Mouse (Mus musculus) embryonic facial prominence, embryonic 14.5 days (tissue): Measurements from ENCODE around the gene Dyrk1a. TPM values are rescaled to one million over a fixed set of nuclear protein-coding genes. Genes with fewer than 3 reads are reported as not detected.

Experiments used
- ATAC-seq: fragments of 200-750 bp; cut with Nextera tagmentation; 2 replicates; pipeline ENCODE4 v1.8.0; 2017; ENCODE audit warnings: low read depth, moderate number of reproducible peaks, moderate TSS enrichment
- DNase-seq: peaks from one replicate; pipeline ENCODE4 v3.0.0-alpha.2; 2015; ENCODE audit warnings: low spot score
- H3K27ac ChIP-seq: fragments of 300-500 bp; sonication (generic); replicated peaks from 2 replicates; pipeline ENCODE4 v1.5.1; 2014; ENCODE audit warnings: low read depth, mild to moderate bottlenecking, low read length, moderate library complexity
- H3K27me3 ChIP-seq: fragments of 300-500 bp; sonication (generic); replicated peaks from 2 replicates; pipeline ENCODE4 v1.6.1; 2014; ENCODE audit warnings: low read length; ENCODE audit not compliant: control insufficient read depth, insufficient read depth
- H3K36me3 ChIP-seq: fragments of 300-500 bp; sonication (generic); 2 replicates; pipeline ENCODE4 v1.6.1; 2014; ENCODE audit warnings: low read length, mixed read lengths; ENCODE audit not compliant: control insufficient read depth, insufficient read depth
- H3K4me1 ChIP-seq: fragments of 300-500 bp; sonication (generic); 2 replicates; pipeline ENCODE4 v1.6.1; 2014; ENCODE audit warnings: antibody characterized with exemption, low read length; ENCODE audit not compliant: control insufficient read depth, insufficient read depth
- H3K4me2 ChIP-seq: fragments of 300-500 bp; sonication (generic); 2 replicates; pipeline ENCODE4 v1.6.1; 2014; ENCODE audit warnings: low read depth, mild to moderate bottlenecking, low read length, moderate library complexity, mixed read lengths
- H3K4me3 ChIP-seq: fragments of 300-500 bp; sonication (generic); 2 replicates; pipeline ENCODE4 v1.5.1; 2014; ENCODE audit warnings: low read depth, mild to moderate bottlenecking, low read length
- H3K9ac ChIP-seq: fragments of 300-500 bp; sonication (generic); 2 replicates; pipeline ENCODE4 v1.6.1; 2014; ENCODE audit warnings: low read depth, mild to moderate bottlenecking, low read length, moderate library complexity, mixed read lengths
- H3K9me3 ChIP-seq: fragments of 300-500 bp; sonication (generic); 2 replicates; pipeline ENCODE4 v1.6.1; 2016; ENCODE audit warnings: low read length; ENCODE audit not compliant: control insufficient read depth
- WGBS: fragments of 180-500 bp; shearing (Covaris S2); extraction: QIAGEN DNeasy Blood & Tissue Kit; methylation state at CpG from one replicate; pipeline ENCODE4 v1.1.7; 2014; 5-methylcytosine and 5-hydroxymethylcytosine counted together
- polyA plus RNA-seq: library from polyadenylated mRNA; unstranded; fragments of >200 nt; fragmentation: Nextera tagmentation; extraction: Ambion mirVana; gene quantifications from 2 replicates; pipeline ENCODE4 v1.2.1, GENCODE M21; 2014

Gene Dyrk1a
- polyA plus RNA-seq, 1 experiment from 2014 or later: 11.2 TPM

DNA sequence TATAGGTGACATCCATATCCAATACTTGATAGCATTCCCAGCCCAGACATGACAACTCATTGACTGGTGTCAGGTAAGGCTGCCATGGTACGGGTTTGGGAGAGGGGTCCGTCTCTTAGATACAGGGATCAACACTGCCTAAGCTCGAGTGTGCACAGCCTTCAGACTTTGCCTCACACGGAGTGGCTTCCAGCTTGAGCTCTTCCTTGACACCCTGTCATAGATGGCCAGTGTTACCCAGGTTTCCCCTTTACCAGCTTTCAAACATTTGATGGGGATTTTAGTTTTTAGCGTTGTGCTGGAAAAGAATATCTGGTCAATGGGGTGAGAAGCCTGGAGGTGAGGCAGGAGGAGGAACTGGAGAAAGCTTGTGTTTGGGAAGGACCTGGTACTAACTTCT lies 2.1 kb upstream of the Dyrk1a start:
- Histone ChIP-seq H3K27ac (no peak overlapping the region), H3K4me3 (no peak overlapping the region), H3K27me3 (no peaks in the 10 kb centered on the region), H3K9me3 (no peaks in the 10 kb centered on the region), H3K4me2 (peak overlapping the region; percentile 71; the same call in 1 of the 2 replicates), H3K9ac (no peak overlapping the region), H3K36me3 (no peaks in the 10 kb centered on the region), H3K4me1 (peaks cover 12% of the 10 kb centered on the region)
- 70% methylated on average over 5 of the region's 5 CpGs for WGBS
- ATAC-seq (no peak), DNase-seq (no peak)

DNA sequence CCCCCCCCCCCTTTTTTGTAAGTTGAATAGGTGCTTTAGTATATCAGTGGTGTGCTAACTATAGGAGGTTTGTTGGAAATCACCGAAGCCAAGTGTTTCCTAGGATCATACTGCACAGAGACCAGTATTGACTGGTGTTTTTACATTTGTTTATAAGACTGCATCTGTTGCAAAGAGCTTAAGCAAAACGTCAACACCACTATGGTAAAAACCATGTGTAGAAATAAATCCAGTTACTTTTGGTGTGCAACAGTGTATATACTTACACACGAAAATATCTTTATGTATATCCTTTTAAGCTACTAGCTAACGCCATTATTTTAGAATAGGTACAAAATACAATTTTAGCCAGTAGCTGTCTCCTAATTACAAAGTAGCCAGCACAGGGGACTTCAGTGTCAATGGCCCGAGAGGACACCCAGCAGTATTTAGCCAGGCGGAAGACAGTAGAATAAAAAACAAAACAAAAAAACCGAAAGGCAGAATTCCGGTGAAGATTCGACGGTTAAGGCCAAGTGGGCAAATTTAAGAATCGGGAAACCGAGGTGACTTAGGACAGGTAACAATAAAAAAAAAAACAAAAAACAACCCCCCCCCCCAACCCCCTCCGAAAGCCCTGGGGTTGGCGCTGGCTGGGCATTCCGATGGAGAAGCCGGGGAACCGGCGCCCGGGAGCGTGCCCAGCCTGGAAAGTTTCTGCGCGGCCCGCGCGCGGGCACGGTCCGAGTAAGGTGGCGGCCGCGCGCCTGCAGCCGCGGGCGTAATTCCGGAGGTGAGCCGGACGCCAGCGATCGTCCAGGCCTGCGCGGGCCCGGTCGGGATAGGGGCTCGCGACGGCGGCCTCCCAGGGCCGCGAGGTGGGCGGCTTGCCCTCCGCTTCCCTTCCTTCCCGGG lies 1.2 kb upstream of the Dyrk1a start:
- 5% methylated on average over 26 of the region's 53 CpGs for WGBS

DNA sequence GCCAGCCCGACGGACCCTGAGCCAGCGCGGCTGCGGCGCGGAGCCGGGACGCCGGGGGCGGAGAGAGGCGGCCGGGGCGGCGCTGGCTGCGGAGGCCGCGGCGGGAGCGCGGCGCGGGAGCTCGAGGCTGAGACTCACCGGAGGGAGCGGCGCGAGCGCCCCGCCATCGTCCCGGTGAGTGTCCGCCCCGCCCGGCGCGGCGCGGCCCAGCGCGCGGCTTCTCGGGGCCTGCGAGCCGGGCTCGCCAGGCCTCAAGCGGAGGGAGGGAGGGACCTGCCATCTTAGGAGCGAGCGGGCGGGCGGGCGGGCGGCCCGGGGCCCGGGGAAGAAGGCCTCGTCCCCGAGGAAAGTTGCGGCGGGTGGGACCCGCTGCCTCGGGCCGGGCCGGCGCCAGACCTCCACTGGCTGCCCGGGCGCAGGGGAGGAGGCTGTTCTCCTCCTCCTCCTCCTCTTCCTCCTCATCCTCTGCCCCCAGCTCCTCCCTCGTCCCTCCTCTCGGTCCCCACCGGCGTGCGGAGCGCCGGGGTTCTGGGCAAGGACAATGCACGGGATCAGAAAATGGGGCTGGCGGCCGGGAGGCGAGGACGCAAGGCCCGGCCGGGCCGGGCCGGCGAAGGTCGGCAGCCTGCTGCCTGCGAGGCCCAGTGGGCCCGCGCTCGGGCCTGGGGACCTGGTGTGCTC lies 691 bp downstream of the Dyrk1a start:
- peak; percentile 66 for DNase-seq
- peaks cover 24% of the 10 kb centered on the region for H3K4me1 ChIP-seq
- no peaks in the 10 kb centered on the region for H3K27me3 ChIP-seq
- 0 out of 2 replicates have a peak, but pooled peaks have one; percentile 7 for ATAC-seq
- H3K4me3 ChIP-seq: peak overlapping the region; percentile 97
- H3K36me3 ChIP-seq: no peaks in the 10 kb centered on the region
- H3K27ac ChIP-seq: peak overlapping the region; percentile 100
- 0% methylated on average over 16 of the region's 88 CpGs for WGBS
- no peaks in the 10 kb centered on the region for H3K9me3 ChIP-seq
- H3K9ac ChIP-seq: peak overlapping the region; percentile 99
- H3K4me2 ChIP-seq: peak overlapping the region; percentile 68

More for the DNA sequence above, 1.2 kb upstream of the Dyrk1a start:
- Histone ChIP-seq H3K4me3 (peak overlapping the region; percentile 97), H3K9me3 (no peaks in the 10 kb centered on the region), H3K4me2 (peak overlapping the region; percentile 71), H3K27me3 (no peaks in the 10 kb centered on the region), H3K36me3 (no peaks in the 10 kb centered on the region), H3K4me1 (peaks cover 16% of the 10 kb centered on the region), H3K9ac (peak overlapping the region; percentile 89), H3K27ac (peak overlapping the region; percentile 100)
- DNase-seq (peak; percentile 90), ATAC-seq (peak; percentile 80)

DNA sequence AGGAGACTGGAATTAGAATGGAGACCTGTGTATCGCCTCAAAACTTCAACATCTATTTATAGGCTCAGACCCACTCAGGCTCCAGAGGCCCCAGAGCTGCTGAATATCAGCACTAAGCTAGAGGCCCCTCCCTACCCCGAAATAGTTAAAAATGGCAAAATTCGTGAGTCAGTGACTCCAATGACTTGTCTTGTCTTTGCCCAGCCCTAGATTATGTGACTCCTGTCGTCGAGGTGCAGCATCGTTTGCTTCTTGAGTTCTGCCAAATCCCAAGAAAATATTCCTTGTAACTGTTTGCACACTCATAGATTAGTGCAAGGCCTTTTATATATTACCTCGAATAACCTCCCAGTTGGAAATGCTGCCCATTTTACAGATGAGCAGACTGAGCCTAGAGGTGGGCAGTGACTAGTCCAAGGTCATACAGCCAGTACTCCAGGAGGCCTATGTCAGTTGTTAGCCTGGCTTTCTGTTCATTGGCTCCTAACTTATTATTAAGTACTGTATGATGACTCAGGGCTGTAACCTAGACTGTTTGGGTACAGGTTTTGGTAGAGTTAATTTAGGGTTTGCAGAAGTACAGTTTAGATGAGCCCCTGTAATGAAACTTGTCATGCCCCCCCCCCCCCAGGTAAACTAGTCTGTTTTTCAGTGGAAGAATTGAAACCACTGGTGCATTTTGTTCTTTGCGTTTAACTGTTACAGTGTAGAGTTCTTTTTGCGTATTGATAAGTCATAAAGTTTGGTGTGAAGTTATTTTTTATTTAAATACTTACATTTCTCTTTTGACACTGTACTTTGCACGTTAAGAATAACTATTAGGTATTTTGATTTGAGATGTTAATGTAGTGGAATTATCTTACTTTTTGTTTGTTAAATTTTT lies 1.5 kb downstream of the Dyrk1a start:
- peaks cover 30% of the 10 kb centered on the region for H3K4me1 ChIP-seq
- DNase-seq: no peak

DNA sequence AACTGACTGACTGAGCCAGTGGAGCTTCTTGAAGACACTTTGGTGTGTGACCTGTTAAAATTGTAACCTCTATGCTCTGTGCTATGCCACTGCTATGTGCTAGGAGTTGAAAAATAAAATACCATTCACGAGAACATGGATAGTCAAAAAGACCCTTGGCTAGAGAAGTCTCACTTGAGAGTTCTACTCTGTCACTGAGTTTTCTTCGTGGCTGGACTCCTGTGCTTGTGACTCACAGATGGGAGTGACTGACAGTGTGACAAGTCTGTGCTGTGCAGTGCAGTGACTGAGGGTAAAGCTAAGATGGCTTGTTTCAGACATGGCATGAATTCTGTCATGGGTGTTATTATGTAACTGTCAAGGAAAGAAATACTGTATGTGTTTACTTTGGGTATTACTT lies 2.6 kb downstream of the Dyrk1a start:
- Histone ChIP-seq H3K9ac (no peak overlapping the region), H3K4me3 (peak overlapping the region; percentile 14; the same call in 1 of the 2 replicates)

More for the DNA sequence above, 1.5 kb downstream of the Dyrk1a start:
- H3K4me3 ChIP-seq: peak overlapping the region; percentile 97
- H3K27me3 ChIP-seq: no peaks in the 10 kb centered on the region
- 24% methylated on average over 10 of the region's 10 CpGs for WGBS
- H3K4me2 ChIP-seq: peak overlapping the region; percentile 68
- peak overlapping the region; percentile 100 for H3K27ac ChIP-seq
- ATAC-seq: no peak
- peak overlapping the region; percentile 99 for H3K9ac ChIP-seq
- no peaks in the 10 kb centered on the region for H3K36me3 ChIP-seq
- no peaks in the 10 kb centered on the region for H3K9me3 ChIP-seq

DNA sequence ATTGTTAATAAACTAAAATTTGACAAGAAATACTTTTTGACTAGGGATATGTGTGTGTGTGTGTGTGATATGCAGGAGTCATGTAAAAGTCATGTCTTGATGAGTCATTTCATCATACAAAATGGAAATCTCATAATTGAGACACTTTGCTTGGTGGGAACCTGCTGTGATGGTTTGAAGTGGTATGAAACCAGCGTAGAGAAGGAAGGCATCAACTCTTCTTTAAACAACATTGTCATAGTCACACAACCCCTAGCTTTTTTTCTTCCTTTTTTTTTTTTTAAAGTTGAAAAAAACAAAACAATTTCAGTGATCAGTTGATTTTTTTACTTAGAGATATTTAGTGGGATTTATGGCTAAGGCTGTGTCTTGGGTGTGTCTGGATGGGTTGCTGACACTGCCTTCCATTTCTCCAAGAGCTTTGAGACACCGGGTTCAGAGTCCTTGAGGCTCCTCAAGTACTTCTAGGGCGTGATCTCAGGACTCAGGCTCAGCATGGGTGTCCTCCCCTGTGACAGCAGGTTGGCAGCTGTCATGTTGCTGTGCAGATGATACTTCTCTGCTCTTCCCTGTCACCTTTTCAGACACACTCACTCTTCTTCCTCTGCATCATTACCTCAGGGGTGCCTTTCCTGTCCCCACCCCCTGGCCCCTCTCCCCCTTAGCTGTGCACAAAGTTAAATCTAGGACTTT lies 4.4 kb downstream of the Dyrk1a start:
- DNase-seq (no peak), ATAC-seq (no peak)
- peaks cover 30% of the 10 kb centered on the region for H3K4me1 ChIP-seq
- H3K4me3 ChIP-seq: no peak overlapping the region
- H3K36me3 ChIP-seq: no peaks in the 10 kb centered on the region
- no peak overlapping the region for H3K9ac ChIP-seq
- H3K27me3 ChIP-seq: no peaks in the 10 kb centered on the region
- no peak overlapping the region for H3K4me2 ChIP-seq
- no peak overlapping the region for H3K27ac ChIP-seq
- 84% methylated on average over 3 of the region's 3 CpGs for WGBS
- no peaks in the 10 kb centered on the region for H3K9me3 ChIP-seq

More for the DNA sequence above, 2.6 kb downstream of the Dyrk1a start:
- H3K4me2 ChIP-seq: peak overlapping the region; percentile 40
- ATAC-seq (no peak), DNase-seq (no peak)
- H3K4me1 ChIP-seq: peaks cover 30% of the 10 kb centered on the region
- H3K9me3 ChIP-seq: no peaks in the 10 kb centered on the region
- no peaks in the 10 kb centered on the region for H3K27me3 ChIP-seq
- no peaks in the 10 kb centered on the region for H3K36me3 ChIP-seq
- 37% methylated on average over 2 of the region's 2 CpGs for WGBS
- H3K27ac ChIP-seq: no peak overlapping the region

DNA sequence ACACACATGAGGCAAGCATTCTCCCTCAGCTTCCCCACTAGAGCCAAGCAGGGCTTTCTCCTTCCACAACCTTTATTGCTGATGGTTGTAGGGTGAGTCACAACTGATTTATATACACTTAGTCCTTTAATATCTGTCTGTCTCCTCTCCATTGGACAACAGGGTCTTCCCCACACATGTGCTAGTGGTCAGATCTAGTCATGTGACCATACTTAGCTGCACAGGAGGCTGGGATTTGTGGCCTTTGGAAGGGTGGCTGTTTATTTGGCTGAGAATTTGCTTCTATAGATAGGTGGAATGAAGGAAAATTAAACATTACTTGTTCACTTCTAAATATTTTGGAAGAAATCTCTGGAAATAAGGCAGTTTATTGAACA lies 4.9 kb downstream of the Dyrk1a start:
- Histone ChIP-seq H3K27me3 (no peaks in the 10 kb centered on the region), H3K9me3 (no peaks in the 10 kb centered on the region), H3K9ac (no peak overlapping the region), H3K36me3 (no peaks in the 10 kb centered on the region), H3K4me3 (no peak overlapping the region), H3K4me2 (no peak overlapping the region), H3K27ac (no peak overlapping the region), H3K4me1 (peaks cover 30% of the 10 kb centered on the region)
- DNase-seq: no peak
- no peak for ATAC-seq

DNA sequence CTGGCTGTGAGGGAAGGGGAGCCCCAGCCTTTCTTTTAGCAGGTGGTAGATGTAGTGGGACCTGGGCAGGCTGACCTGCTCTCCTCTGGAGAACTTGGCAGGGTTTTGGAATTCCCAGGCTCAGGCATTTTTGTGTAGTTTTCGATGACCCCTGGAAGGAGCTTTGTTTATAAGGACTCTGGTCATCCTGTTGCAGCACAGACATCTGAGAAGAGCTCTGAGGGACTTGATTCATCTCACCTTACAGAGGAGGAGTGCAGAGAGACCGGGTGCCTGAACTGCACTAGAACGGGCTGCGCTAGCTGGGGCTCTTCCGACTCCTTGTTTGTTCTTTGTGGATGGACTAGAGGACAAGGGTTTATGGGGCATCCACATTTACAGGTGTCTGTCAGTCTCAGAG lies 5.9 kb downstream of the Dyrk1a start:
- Histone ChIP-seq H3K27ac (no peak overlapping the region), H3K4me1 (peaks cover 38% of the 10 kb centered on the region)
- no peak for ATAC-seq

More for the DNA sequence above, 5.9 kb downstream of the Dyrk1a start:
- no peak for DNase-seq
- Histone ChIP-seq H3K4me2 (no peak overlapping the region), H3K9ac (no peak overlapping the region), H3K4me3 (no peak overlapping the region), H3K36me3 (no peaks in the 10 kb centered on the region), H3K27me3 (no peaks in the 10 kb centered on the region), H3K9me3 (no peaks in the 10 kb centered on the region)
- WGBS: 67% methylated on average over 5 of the region's 5 CpGs
